Mouse (Mus musculus) kidney, embryonic 16.5 days (tissue): ENCODE results near the gene Dlgap5. TPM values are rescaled to one million over a fixed set of nuclear protein-coding genes. Genes with fewer than 3 reads are reported as not detected.

Source experiments
- ATAC-seq: fragments of 200-750 bp; cut with Nextera tagmentation; 2 replicates; pipeline ENCODE4 v1.8.0; 2017; ENCODE audit warnings: moderate TSS enrichment; ENCODE audit not compliant: low FRiP score, low TSS enrichment
- H3K27ac ChIP-seq: fragments of 300-500 bp; sonication (generic); 2 replicates; pipeline ENCODE4 v1.5.1; 2014; ENCODE audit warnings: low read length
- H3K27me3 ChIP-seq: fragments of 300-500 bp; sonication (generic); 2 replicates; pipeline ENCODE4 v1.6.1; 2014; ENCODE audit warnings: low read length, control low read depth, mixed read lengths; ENCODE audit not compliant: insufficient read depth
- H3K36me3 ChIP-seq: fragments of 300-500 bp; sonication (generic); 2 replicates; pipeline ENCODE4 v1.6.1; 2014; ENCODE audit warnings: low read length, control low read depth, mixed read lengths; ENCODE audit not compliant: insufficient read depth
- H3K4me1 ChIP-seq: fragments of 300-500 bp; sonication (generic); 2 replicates; pipeline ENCODE4 v1.6.1; 2014; ENCODE audit warnings: low read length, control low read depth, mixed read lengths; ENCODE audit not compliant: insufficient read depth
- H3K4me2 ChIP-seq: fragments of 300-500 bp; sonication (generic); replicated peaks from 2 replicates; pipeline ENCODE4 v1.6.1; 2014; ENCODE audit warnings: low read depth, low read length
- H3K4me3 ChIP-seq: fragments of 300-500 bp; sonication (generic); 2 replicates; pipeline ENCODE4 v1.5.1; 2014; ENCODE audit warnings: mild to moderate bottlenecking, low read length
- H3K9ac ChIP-seq: fragments of 300-500 bp; sonication (generic); replicated peaks from 2 replicates; pipeline ENCODE4 v1.6.1; 2014; ENCODE audit warnings: low read length
- H3K9me3 ChIP-seq: fragments of 300-500 bp; sonication (generic); 2 replicates; pipeline ENCODE4 v1.6.1; 2016; ENCODE audit warnings: low read length, control low read depth
- WGBS: fragments of 180-500 bp; shearing (Covaris S2); extraction: QIAGEN DNeasy Blood & Tissue Kit; methylation state at CpG from one replicate; pipeline ENCODE4 v1.1.7; 2014; 5-methylcytosine and 5-hydroxymethylcytosine counted together
- polyA plus RNA-seq: library from polyadenylated mRNA; unstranded; fragments of >200 nt; fragmentation: Nextera tagmentation; extraction: Ambion mirVana; gene quantifications from 2 replicates; pipeline ENCODE4 v1.2.1, GENCODE M21; 2015

Dlgap5 gene
- polyA plus RNA-seq, 1 experiment from 2014 or later = 48.4 TPM

- peak overlapping the region; percentile 29 for H3K9ac ChIP-seq
- H3K27ac ChIP-seq = no peak overlapping the region
- no peaks in the 10 kb centered on the region for H3K36me3 ChIP-seq
- H3K4me3 ChIP-seq = peak overlapping the region; percentile 42
- H3K9me3 ChIP-seq = no peaks in the 10 kb centered on the region
- peaks cover 28% of the 10 kb centered on the region for H3K27me3 ChIP-seq
- H3K4me1 ChIP-seq = peaks cover 11% of the 10 kb centered on the region
- 13% methylated on average over 46 of the region's 49 CpGs for WGBS
- peak; percentile 68 for ATAC-seq
- peak overlapping the region; percentile 67 for H3K4me2 ChIP-seq
Measured at GRCm38 (mm10) chr14:47373728-47374678, 44.2 kb downstream of the Dlgap5 start.

- Histone ChIP-seq H3K4me2 (no peak overlapping the region), H3K4me1 (peaks cover 11% of the 10 kb centered on the region), H3K27ac (no peak overlapping the region; the same call in 1 of the 2 replicates), H3K9ac (no peak overlapping the region), H3K36me3 (no peaks in the 10 kb centered on the region), H3K4me3 (no peak overlapping the region), H3K9me3 (no peaks in the 10 kb centered on the region), H3K27me3 (peaks cover 28% of the 10 kb centered on the region)
- ATAC-seq = peak; percentile 55; the same call in 1 of the 2 replicates
- WGBS = 56% methylated on average over 6 of the region's 6 CpGs
Measured at GRCm38 (mm10) chr14:47371689-47372088, 46.5 kb downstream of the Dlgap5 start.

GRCm38 (mm10) chr14:47370790-47371189, 47.4 kb downstream of the Dlgap5 start:
- Histone ChIP-seq H3K4me3 (no peak overlapping the region), H3K9ac (no peak overlapping the region), H3K4me2 (no peak overlapping the region), H3K27ac (no peak overlapping the region), H3K27me3 (peaks cover 28% of the 10 kb centered on the region), H3K9me3 (no peaks in the 10 kb centered on the region), H3K4me1 (peaks cover 11% of the 10 kb centered on the region), H3K36me3 (no peaks in the 10 kb centered on the region)
- ATAC-seq = no peak
- WGBS = 75% methylated on average over 3 of the region's 3 CpGs

GRCm38 (mm10) chr14:47369741-47370140, 48.5 kb downstream of the Dlgap5 start:
- Histone ChIP-seq H3K27ac (no peak overlapping the region), H3K36me3 (no peaks in the 10 kb centered on the region), H3K27me3 (peaks cover 23% of the 10 kb centered on the region), H3K4me2 (no peak overlapping the region), H3K4me1 (peaks cover 17% of the 10 kb centered on the region), H3K9ac (no peak overlapping the region), H3K9me3 (no peaks in the 10 kb centered on the region), H3K4me3 (no peak overlapping the region)
- no peak for ATAC-seq
- 86% methylated on average over 5 of the region's 5 CpGs for WGBS

- Histone ChIP-seq H3K9ac (no peak within 1 kb of the TSS), H3K36me3 (no peaks in the 10 kb centered on the region), H3K9me3 (no peaks in the 10 kb centered on the region), H3K4me1 (peaks cover 8% of the 10 kb centered on the region), H3K4me3 (no peak within 1 kb of the TSS), H3K4me2 (no peak within 1 kb of the TSS), H3K27ac (peak within 1 kb of the TSS; percentile 85), H3K27me3 (peaks cover under 1% of the 10 kb centered on the region; the same call in 1 of the 2 replicates)
- ATAC-seq = peak; percentile 85
- 52% methylated on average over 9 of the region's 9 CpGs for WGBS
Measured at GRCm38 (mm10) chr14:47367461-47367860, 50.7 kb downstream of the Dlgap5 start, which contains the start of gene Lgals3. Lgals3 (plus strand) TSS chr14:47367751.

GRCm38 (mm10) chr14:47366881-47367321, 51.3 kb downstream of the Dlgap5 start:
- H3K27ac ChIP-seq = peak overlapping the region; percentile 85
- no peaks in the 10 kb centered on the region for H3K36me3 ChIP-seq
- no peaks in the 10 kb centered on the region for H3K9me3 ChIP-seq
- 48% methylated on average over 7 of the region's 7 CpGs for WGBS
- H3K4me2 ChIP-seq = no peak overlapping the region
- no peak overlapping the region for H3K4me3 ChIP-seq
- ATAC-seq = peak; percentile 52
- peaks cover 8% of the 10 kb centered on the region for H3K4me1 ChIP-seq
- H3K9ac ChIP-seq = no peak overlapping the region
- H3K27me3 ChIP-seq = no peaks in the 10 kb centered on the region

GRCm38 (mm10) chr14:47364742-47365449, 53.3 kb downstream of the Dlgap5 start:
- H3K27me3 ChIP-seq = no peaks in the 10 kb centered on the region
- 30% methylated on average over 21 of the region's 21 CpGs for WGBS
- peaks cover 8% of the 10 kb centered on the region for H3K4me1 ChIP-seq
- no peak overlapping the region for H3K9ac ChIP-seq
- ATAC-seq = peak; percentile 24; the same call in 1 of the 2 replicates
- H3K9me3 ChIP-seq = no peaks in the 10 kb centered on the region
- H3K4me3 ChIP-seq = peak overlapping the region; percentile 4; the same call in 1 of the 2 replicates
- 0 out of 2 replicates have a peak overlapping the region, but pooled peaks have one; percentile 16 for H3K27ac ChIP-seq
- H3K36me3 ChIP-seq = no peaks in the 10 kb centered on the region
- H3K4me2 ChIP-seq = peak overlapping the region; percentile 48

GRCm38 (mm10) chr14:47361899-47362298, 56.3 kb downstream of the Dlgap5 start:
- no peak overlapping the region for H3K4me2 ChIP-seq
- WGBS = 81% methylated on average over 9 of the region's 9 CpGs
- no peak overlapping the region for H3K4me3 ChIP-seq

GRCm38 (mm10) chr14:47361418-47361817, 56.8 kb downstream of the Dlgap5 start:
- Histone ChIP-seq H3K4me1 (peaks cover 8% of the 10 kb centered on the region), H3K4me3 (no peak overlapping the region), H3K36me3 (no peaks in the 10 kb centered on the region), H3K27ac (no peak overlapping the region), H3K4me2 (no peak overlapping the region), H3K27me3 (no peaks in the 10 kb centered on the region), H3K9me3 (no peaks in the 10 kb centered on the region), H3K9ac (no peak overlapping the region)
- WGBS = 84% methylated on average over 2 of the region's 2 CpGs
- no peak for ATAC-seq

More at GRCm38 (mm10) chr14:47361899-47362298, 56.3 kb downstream of the Dlgap5 start:
- no peak for ATAC-seq
- H3K9me3 ChIP-seq = no peaks in the 10 kb centered on the region
- no peak overlapping the region for H3K27ac ChIP-seq
- H3K27me3 ChIP-seq = no peaks in the 10 kb centered on the region
- no peaks in the 10 kb centered on the region for H3K36me3 ChIP-seq
- peaks cover 8% of the 10 kb centered on the region for H3K4me1 ChIP-seq
- H3K9ac ChIP-seq = no peak overlapping the region
